Mouse (Mus musculus) hindbrain, postnatal 0 days (tissue): ENCODE measurements at regions not wholly inside any gene's neighbourhood (a gene's known extent, or its start where the extent isn't known, plus 50 kb on each side); places are given as distances from the start of the nearest gene placed in this dataset.
A peak's percentile ranks its signal among the peaks of the same experiment; 100 is the strongest.

Experiments
- ATAC-seq: fragments of 200-750 bp; cut with Nextera tagmentation; 2 replicates; pipeline ENCODE4 v1.8.0; 2017; ENCODE audit warnings: mild to moderate bottlenecking, moderate TSS enrichment, moderate library complexity
- DNase-seq: peaks from one replicate; pipeline ENCODE4 v3.0.0-alpha.2; 2015; ENCODE audit warnings: low spot score
- H3K27ac ChIP-seq: fragments of 300-500 bp; sonication (generic); 2 replicates; pipeline ENCODE4 v1.5.1; 2014; ENCODE audit warnings: mild to moderate bottlenecking
- H3K27me3 ChIP-seq: fragments of 300-500 bp; sonication (generic); 2 replicates; pipeline ENCODE4 v1.6.1; 2014; ENCODE audit warnings: low read length, mixed read lengths; ENCODE audit not compliant: insufficient read depth
- H3K36me3 ChIP-seq: fragments of 300-500 bp; sonication (generic); 2 replicates; pipeline ENCODE4 v1.6.1; 2014; ENCODE audit warnings: low read length, mixed read lengths; ENCODE audit not compliant: insufficient read depth
- H3K4me1 ChIP-seq: fragments of 300-500 bp; sonication (generic); 2 replicates; pipeline ENCODE4 v1.6.1; 2014; ENCODE audit warnings: antibody characterized with exemption, low read length, mixed read lengths; ENCODE audit not compliant: insufficient read depth
- H3K4me2 ChIP-seq: fragments of 300-500 bp; sonication (generic); 2 replicates; pipeline ENCODE4 v1.6.1; 2014; ENCODE audit warnings: low read depth, mild to moderate bottlenecking, low read length, moderate library complexity, mixed read lengths
- H3K4me3 ChIP-seq: fragments of 300-500 bp; sonication (generic); 2 replicates; pipeline ENCODE4 v1.5.1; 2014; ENCODE audit warnings: low read length
- H3K9ac ChIP-seq: fragments of 300-500 bp; sonication (generic); replicated peaks from 2 replicates; pipeline ENCODE4 v1.6.1; 2014; ENCODE audit warnings: mild to moderate bottlenecking, low read length, moderate library complexity, mixed read lengths
- H3K9me3 ChIP-seq: fragments of 300-500 bp; sonication (generic); 2 replicates; pipeline ENCODE4 v1.6.1; 2016; ENCODE audit warnings: low read length, mixed read lengths
- CTCF ChIP-seq: IDR thresholded peaks from 2 replicates; pipeline ENCODE4 v1.5.1; 2016; ENCODE audit warnings: antibody characterized with exemption, control low read depth, low read depth
- WGBS: fragments of 180-500 bp; shearing (Covaris S2); extraction: QIAGEN DNeasy Blood & Tissue Kit; methylation state at CpG from one replicate; pipeline ENCODE4 v1.1.7; 2014; 5-methylcytosine and 5-hydroxymethylcytosine counted together

GRCm38 (mm10) chrX:137424259-137424658 lies 146.1 kb upstream of the Il1rapl2 start:
- peak; percentile 45 for TF ChIP-seq CTCF
- Histone ChIP-seq H3K4me2 (no peak overlapping the region), H3K9me3 (no peaks in the 10 kb centered on the region), H3K9ac (no peak overlapping the region), H3K4me1 (no peaks in the 10 kb centered on the region), H3K27ac (no peak overlapping the region), H3K27me3 (no peaks in the 10 kb centered on the region), H3K36me3 (no peaks in the 10 kb centered on the region), H3K4me3 (no peak overlapping the region)
- DNase-seq (peak; percentile 1), ATAC-seq (no peak)
- WGBS: 57% methylated on average over 7 of the region's 7 CpGs
